Mouse (Mus musculus): ENCODE results near the gene Ccdc169. TPM values are rescaled to one million over a fixed set of nuclear protein-coding genes. Genes with fewer than 3 reads are reported as not detected.

Ccdc169 gene
- total and polyA plus RNA-seq, 3 experiments = 0.19 TPM; not detected in 2

- no peaks in the 10 kb centered on the region for H3K79me2 ChIP-seq (ENCODE audit: control insufficient read depth, insufficient read depth, low read length, poor library complexity)
- H3K9ac ChIP-seq (ENCODE audit: control insufficient read depth, low read depth, low read length, poor library complexity, severe bottlenecking) = no peak overlapping the region
- H3K9me3 ChIP-seq (replicated peaks; ENCODE audit: insufficient read depth, low read length) = no peaks in the 10 kb centered on the region
- no peak overlapping the region for H3K27ac ChIP-seq (ENCODE audit: control insufficient read depth, low read depth, low read length)
- H3K27me3 ChIP-seq (ENCODE audit: control insufficient read depth in 1 of 2, insufficient read depth in 2 of 2, low read length in 2 of 2) = peaks cover 0 to 2% of the 10 kb centered on the region in 2 experiments; a peak in 2 of 4 replicates
- peak in 1 of 3 experiments; percentile 25; a peak in 2 of 6 replicates for TF ChIP-seq CTCF (IDR thresholded peaks at IDR 0.05 in 2 of 3, conservative IDR thresholded peaks at IDR 0.05 in 1 of 3; ENCODE audit: control insufficient read depth in 1 of 3, insufficient read depth in 1 of 3, low read depth in 2 of 3, low read length in 3 of 3, poor library complexity in 1 of 3, severe bottlenecking in 1 of 3)
- no peak for TF ChIP-seq SMC3 (IDR thresholded peaks at IDR 0.05; ENCODE audit: low read depth, low read length)
- TF ChIP-seq USF2 (IDR thresholded peaks at IDR 0.05; ENCODE audit: borderline replicate concordance in 1 of 2, insufficient read depth in 1 of 2, low read depth in 1 of 2, low read length in 2 of 2) = no peak
- no peak for TF ChIP-seq NELFE (IDR thresholded peaks at IDR 0.05; ENCODE audit: low read depth, low read length)
- DNase-seq (ENCODE audit: low read depth, low spot score) = no peak
- H3K36me3 ChIP-seq (ENCODE audit: control insufficient read depth in 1 of 2, insufficient read depth in 2 of 2, low read length in 2 of 2) = no peaks in the 10 kb centered on the region
- no peaks in the 10 kb centered on the region for H3K4me1 ChIP-seq (ENCODE audit: control insufficient read depth in 1 of 2, insufficient read depth in 2 of 2, low read length in 2 of 2)
- no peak overlapping the region for H3K4me3 ChIP-seq (ENCODE audit: control insufficient read depth in 1 of 2, insufficient read depth in 1 of 2, low read depth in 2 of 2, low read length in 2 of 2)
Measured at GRCm38 (mm10) chr3:55101092-55101491, 36.0 kb upstream of the Ccdc169 start.

GRCm38 (mm10) chr3:55105372-55106023, 31.6 kb upstream of the Ccdc169 start:
- TF ChIP-seq ETS1 (IDR thresholded peaks at IDR 0.05; ENCODE audit: low read depth, low read length) (0 out of 2 replicates have a peak, but pooled peaks have one; percentile 20), BHLHE40 (IDR thresholded peaks at IDR 0.05; ENCODE audit: borderline replicate concordance, low read depth, low read length) (no peak)
- Histone ChIP-seq H3K27me3 (ENCODE audit: control insufficient read depth in 1 of 2, insufficient read depth in 2 of 2, low read length in 2 of 2) (no peaks in the 10 kb centered on the region; a peak in 1 of 4 replicates), H3K9ac (ENCODE audit: control insufficient read depth, low read depth, low read length, poor library complexity, severe bottlenecking) (no peak overlapping the region), H3K27ac (ENCODE audit: control insufficient read depth, low read depth, low read length) (no peak overlapping the region), H3K4me1 (ENCODE audit: control insufficient read depth in 1 of 2, insufficient read depth in 2 of 2, low read length in 2 of 2) (no peaks in the 10 kb centered on the region), H3K9me3 (replicated peaks; ENCODE audit: insufficient read depth, low read length) (no peaks in the 10 kb centered on the region), H3K36me3 (ENCODE audit: control insufficient read depth in 1 of 2, insufficient read depth in 2 of 2, low read length in 2 of 2) (no peaks in the 10 kb centered on the region), H3K4me3 (ENCODE audit: control insufficient read depth in 1 of 2, insufficient read depth in 1 of 2, low read depth in 2 of 2, low read length in 2 of 2) (no peak overlapping the region), H3K79me2 (ENCODE audit: control insufficient read depth, insufficient read depth, low read length, poor library complexity) (no peaks in the 10 kb centered on the region)
- no peak for DNase-seq (ENCODE audit: low read depth, low spot score)

GRCm38 (mm10) chr3:55106051-55106450, 31.1 kb upstream of the Ccdc169 start:
- no peak overlapping the region for H3K27ac ChIP-seq (ENCODE audit: control insufficient read depth, low read depth, low read length)
- H3K79me2 ChIP-seq (ENCODE audit: control insufficient read depth, insufficient read depth, low read length, poor library complexity) = no peaks in the 10 kb centered on the region
- H3K4me3 ChIP-seq (ENCODE audit: control insufficient read depth in 1 of 2, insufficient read depth in 1 of 2, low read depth in 2 of 2, low read length in 2 of 2) = no peak overlapping the region
- H3K9ac ChIP-seq (ENCODE audit: control insufficient read depth, low read depth, low read length, poor library complexity, severe bottlenecking) = no peak overlapping the region
- no peak for DNase-seq (ENCODE audit: low read depth, low spot score)
- no peaks in the 10 kb centered on the region; a peak in 1 of 4 replicates for H3K27me3 ChIP-seq (ENCODE audit: control insufficient read depth in 1 of 2, insufficient read depth in 2 of 2, low read length in 2 of 2)
- TF ChIP-seq MEF2A (IDR thresholded peaks at IDR 0.05; ENCODE audit: extremely low read depth, insufficient replicate concordance, low read depth, low read length, poor library complexity, severe bottlenecking) (no peak), HCFC1 (IDR thresholded peaks at IDR 0.05; ENCODE audit: low read depth, low read length) (no peak), SMC3 (IDR thresholded peaks at IDR 0.05; ENCODE audit: low read depth, low read length) (no peak), TBP (IDR thresholded peaks at IDR 0.05; ENCODE audit: low read depth, low read length) (no peak), MYB (IDR thresholded peaks at IDR 0.05; ENCODE audit: low read depth, low read length) (no peak), MAX (IDR thresholded peaks at IDR 0.05; ENCODE audit: low read length) (no peak), USF1 (IDR thresholded peaks at IDR 0.05; ENCODE audit: low read depth, low read length) (no peak), ELF1 (IDR thresholded peaks at IDR 0.05; ENCODE audit: low read depth, low read length) (no peak), MAZ (IDR thresholded peaks at IDR 0.05; ENCODE audit: low read depth, low read length) (no peak), NRF1 (IDR thresholded peaks at IDR 0.05; ENCODE audit: insufficient read depth, low read depth, low read length, poor library complexity, severe bottlenecking) (no peak), CTCF (IDR thresholded peaks at IDR 0.05 in 2 of 3, conservative IDR thresholded peaks at IDR 0.05 in 1 of 3; ENCODE audit: control insufficient read depth in 1 of 3, insufficient read depth in 1 of 3, low read depth in 2 of 3, low read length in 3 of 3, poor library complexity in 1 of 3, severe bottlenecking in 1 of 3) (no peak), SIN3A (IDR thresholded peaks at IDR 0.05; ENCODE audit: low read length) (no peak)
- H3K36me3 ChIP-seq (ENCODE audit: control insufficient read depth in 1 of 2, insufficient read depth in 2 of 2, low read length in 2 of 2) = peaks cover 0 to 2% of the 10 kb centered on the region in 2 experiments; a peak in 2 of 4 replicates
- no peaks in the 10 kb centered on the region for H3K9me3 ChIP-seq (replicated peaks; ENCODE audit: insufficient read depth, low read length)
- H3K4me1 ChIP-seq (ENCODE audit: control insufficient read depth in 1 of 2, insufficient read depth in 2 of 2, low read length in 2 of 2) = no peaks in the 10 kb centered on the region; a peak in 1 of 4 replicates

Data from MEL (cell line).